Mouse (Mus musculus) liver, adult 2 months (tissue): ENCODE results near the gene Hba-a1.

Experiments
- CTCF ChIP-seq: fragments of 200-500 bp; IDR thresholded peaks from 2 replicates; pipeline ENCODE4 v1.5.1; 2011; ENCODE audit warnings: low read depth, low read length, control low read depth
- POLR2A ChIP-seq: fragments of 200-500 bp; IDR thresholded peaks from 2 replicates; pipeline ENCODE4 v1.6.1; 2011; ENCODE audit warnings: low read length, control low read depth; ENCODE audit not compliant: insufficient read depth; ENCODE audit errors: extremely low read depth

DNA sequence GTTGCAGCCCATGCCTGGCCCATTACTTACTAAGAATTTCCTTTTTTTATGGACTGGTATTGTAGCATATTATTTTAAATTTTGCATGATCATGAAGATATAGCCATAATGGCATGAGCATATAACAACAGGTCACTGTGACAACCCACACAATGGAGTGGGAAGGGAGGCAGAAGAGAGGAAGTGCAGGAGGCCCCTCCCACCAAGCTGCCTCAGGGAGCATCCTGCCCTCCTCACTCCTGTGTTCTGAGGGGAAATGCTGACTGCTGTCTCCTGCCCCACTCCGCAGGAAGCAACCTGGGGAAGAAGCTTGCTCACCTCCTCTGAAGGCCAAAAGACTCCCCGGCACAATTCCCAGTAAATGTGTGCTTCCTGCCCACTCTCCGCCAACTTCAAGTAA lies 26.6 kb downstream of the Hba-a1 start:
- TF ChIP-seq POLR2A (no peak), CTCF (no peak)
